Mouse (Mus musculus) stomach, postnatal 0 days (tissue): ENCODE results near the gene Poc1a.

Experiments used
- CTCF ChIP-seq: IDR thresholded peaks from 2 replicates; pipeline ENCODE4 v1.5.1; 2016; ENCODE audit warnings: antibody characterized with exemption, low read depth, mild to moderate bottlenecking, moderate library complexity
- EP300 ChIP-seq: optimal IDR thresholded peaks from 2 replicates; pipeline ENCODE3; 2016; ENCODE audit warnings: antibody characterized with exemption

- TF ChIP-seq EP300: no peak
- TF ChIP-seq CTCF: no peak
These were observed 56.8 kb downstream of the Poc1a start for GRCm38 (mm10) chr9:106337620-106338019.
